Mouse (Mus musculus) E14TG2a.4 (cell line): ENCODE measurements around the gene Ift52.

ENCODE experiments used
- CTCF ChIP-seq: conservative IDR thresholded peaks from 2 replicates; pipeline ENCODE4 v1.5.1; 2014; ENCODE audit warnings: low read length
- NANOG ChIP-seq: IDR thresholded peaks from 2 replicates; pipeline ENCODE4 v1.6.1; 2014; ENCODE audit warnings: borderline replicate concordance, low read length, mixed read lengths

DNA sequence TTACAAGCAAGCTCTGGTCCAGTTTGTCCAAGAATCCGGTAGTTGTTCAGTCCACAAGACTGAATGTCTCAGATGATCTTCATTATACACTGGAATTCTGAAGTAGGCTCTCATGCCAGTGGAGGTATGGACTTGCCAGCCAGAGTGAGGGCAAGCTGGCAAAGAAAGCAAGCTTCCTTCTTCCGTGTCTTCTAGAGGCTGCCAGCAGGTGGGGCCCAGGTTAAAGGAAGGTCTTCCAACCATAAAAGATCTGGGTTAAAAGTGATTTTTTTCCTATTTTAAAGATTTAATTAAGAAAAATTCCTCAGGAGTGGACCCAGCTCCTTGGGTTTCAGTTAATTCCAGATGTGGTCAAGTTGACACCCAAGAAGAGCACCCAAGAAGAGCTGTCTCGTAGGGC lies 53.1 kb downstream of the Ift52 start:
- TF ChIP-seq CTCF (no peak), NANOG (no peak)
